Mouse (Mus musculus) heart, postnatal 0 days (tissue): ENCODE data around the gene Glyctk. TPM values are rescaled to one million over a fixed set of nuclear protein-coding genes. Genes with fewer than 3 reads are reported as not detected.

Experiments used
- ATAC-seq: fragments of 200-750 bp; cut with Nextera tagmentation; 2 replicates; pipeline ENCODE4 v1.8.0; 2017; ENCODE audit warnings: low read depth, moderate number of reproducible peaks, moderate library complexity; ENCODE audit not compliant: insufficient read depth
- DNase-seq: peaks from one replicate; pipeline ENCODE4 v3.0.0-alpha.2; 2016; ENCODE audit warnings: low spot score
- H3K27ac ChIP-seq: fragments of 300-500 bp; sonication (generic); 2 replicates; pipeline ENCODE4 v1.5.1; 2014; ENCODE audit warnings: low read depth, mild to moderate bottlenecking
- H3K27me3 ChIP-seq: fragments of 300-500 bp; sonication (generic); 2 replicates; pipeline ENCODE4 v1.6.1; 2014; ENCODE audit warnings: low read length, mixed read lengths; ENCODE audit not compliant: control insufficient read depth, insufficient read depth
- H3K36me3 ChIP-seq: fragments of 300-500 bp; sonication (generic); replicated peaks from 2 replicates; pipeline ENCODE4 v1.6.1; 2014; ENCODE audit warnings: low read length, mixed read lengths; ENCODE audit not compliant: control insufficient read depth, insufficient read depth
- H3K4me1 ChIP-seq: fragments of 300-500 bp; sonication (generic); 2 replicates; pipeline ENCODE4 v1.6.1; 2014; ENCODE audit warnings: antibody characterized with exemption; ENCODE audit not compliant: control insufficient read depth, insufficient read depth
- H3K4me2 ChIP-seq: fragments of 300-500 bp; sonication (generic); 2 replicates; pipeline ENCODE4 v1.6.1; 2014; ENCODE audit warnings: low read depth, mild to moderate bottlenecking, low read length, moderate library complexity
- H3K4me3 ChIP-seq: fragments of 300-500 bp; sonication (generic); 2 replicates; pipeline ENCODE4 v1.5.1; 2014; ENCODE audit warnings: low read depth, low read length
- H3K9ac ChIP-seq: fragments of 300-500 bp; sonication (generic); replicated peaks from 2 replicates; pipeline ENCODE4 v1.6.1; 2014; ENCODE audit warnings: low read depth, low read length, mixed read lengths
- H3K9me3 ChIP-seq: fragments of 300-500 bp; sonication (generic); replicated peaks from 2 replicates; pipeline ENCODE4 v1.6.1; 2016; ENCODE audit warnings: low read length; ENCODE audit not compliant: control insufficient read depth
- CTCF ChIP-seq: IDR thresholded peaks from 2 replicates; pipeline ENCODE4 v1.5.1; 2016; ENCODE audit warnings: antibody characterized with exemption, control low read depth, low read depth
- EP300 ChIP-seq: IDR thresholded peaks from 2 replicates; pipeline ENCODE4 v1.6.1; 2016; ENCODE audit warnings: antibody characterized with exemption, low read depth
- WGBS: fragments of 180-500 bp; shearing (Covaris S2); extraction: QIAGEN DNeasy Blood & Tissue Kit; methylation state at CpG from one replicate; pipeline ENCODE4 v1.1.7; 2014; 5-methylcytosine and 5-hydroxymethylcytosine counted together
- polyA plus RNA-seq: library from polyadenylated mRNA; unstranded; fragments of >200 nt; fragmentation: Nextera tagmentation; extraction: Ambion mirVana; gene quantifications from 2 replicates; pipeline ENCODE4 v1.2.1, GENCODE M21; 2015
- total RNA-seq: library from RNA; depleted of rRNA; stranded (reverse); fragments of >200 nt; gene quantifications from 2 replicates; pipeline ENCODE4 v1.2.3, GENCODE M21; 2014; ENCODE audit warnings: low replicate concordance

Glyctk gene
- total and polyA plus RNA-seq, 2 experiments from 2014 or later, result 0.90 to 2.5 TPM

- Histone ChIP-seq H3K27ac (no peak overlapping the region), H3K4me2 (no peak overlapping the region), H3K4me1 (no peaks in the 10 kb centered on the region; the same call in 1 of the 2 replicates), H3K9ac (no peak overlapping the region), H3K27me3 (peaks cover 39% of the 10 kb centered on the region), H3K36me3 (no peaks in the 10 kb centered on the region), H3K9me3 (no peaks in the 10 kb centered on the region), H3K4me3 (no peak overlapping the region)
- DNase-seq, result no peak
- WGBS, result 49% methylated on average over 2 of the region's 2 CpGs
- TF ChIP-seq EP300 (no peak), CTCF (no peak)
- ATAC-seq, result no peak
These were observed 12.4 kb downstream of the Glyctk start for GRCm38 (mm10) chr9:106145582-106145981.

- Histone ChIP-seq H3K27ac (no peak overlapping the region), H3K36me3 (no peaks in the 10 kb centered on the region), H3K9me3 (no peaks in the 10 kb centered on the region), H3K4me3 (no peak overlapping the region), H3K4me1 (no peaks in the 10 kb centered on the region; the same call in 1 of the 2 replicates), H3K4me2 (no peak overlapping the region), H3K27me3 (peaks cover 25% of the 10 kb centered on the region), H3K9ac (no peak overlapping the region)
- ATAC-seq (no peak), DNase-seq (no peak)
- 70% methylated on average over 7 of the region's 7 CpGs for WGBS
- no peak for TF ChIP-seq EP300
- TF ChIP-seq CTCF, result no peak
These were observed 13.8 kb downstream of the Glyctk start for GRCm38 (mm10) chr9:106144176-106144575.

GRCm38 (mm10) chr9:106141955-106142354, 16.0 kb downstream of the Glyctk start:
- Histone ChIP-seq H3K4me2 (no peak overlapping the region), H3K27ac (no peak overlapping the region), H3K9me3 (no peaks in the 10 kb centered on the region), H3K36me3 (no peaks in the 10 kb centered on the region), H3K27me3 (peaks cover 3% of the 10 kb centered on the region; the same call in 1 of the 2 replicates), H3K4me3 (no peak overlapping the region), H3K4me1 (no peaks in the 10 kb centered on the region), H3K9ac (no peak overlapping the region)
- no peak for TF ChIP-seq EP300
- TF ChIP-seq CTCF, result no peak
- DNase-seq, result no peak
- 75% methylated on average over 12 of the region's 12 CpGs for WGBS
- no peak for ATAC-seq

- H3K27ac ChIP-seq, result no peak overlapping the region
- no peak overlapping the region for H3K4me2 ChIP-seq
- H3K9ac ChIP-seq, result no peak overlapping the region
- H3K36me3 ChIP-seq, result no peaks in the 10 kb centered on the region
- DNase-seq, result no peak
- TF ChIP-seq EP300 (no peak), CTCF (no peak)
- 48% methylated on average over 10 of the region's 10 CpGs for WGBS
- H3K27me3 ChIP-seq, result no peaks in the 10 kb centered on the region
- H3K9me3 ChIP-seq, result no peaks in the 10 kb centered on the region
- no peaks in the 10 kb centered on the region for H3K4me1 ChIP-seq
- ATAC-seq, result no peak
- H3K4me3 ChIP-seq, result no peak overlapping the region
These were observed 18.2 kb downstream of the Glyctk start for GRCm38 (mm10) chr9:106139763-106140162.

- Histone ChIP-seq H3K27ac (no peak overlapping the region), H3K9ac (no peak overlapping the region), H3K4me3 (no peak overlapping the region), H3K4me1 (no peaks in the 10 kb centered on the region), H3K27me3 (no peaks in the 10 kb centered on the region), H3K36me3 (no peaks in the 10 kb centered on the region), H3K9me3 (no peaks in the 10 kb centered on the region), H3K4me2 (no peak overlapping the region)
- 70% methylated on average over 10 of the region's 10 CpGs for WGBS
- TF ChIP-seq EP300 (no peak), CTCF (no peak)
- DNase-seq (no peak), ATAC-seq (no peak)
These were observed 20.2 kb downstream of the Glyctk start for GRCm38 (mm10) chr9:106137671-106138216.

GRCm38 (mm10) chr9:106130250-106130649, 27.7 kb downstream of the Glyctk start:
- no peak overlapping the region for H3K4me2 ChIP-seq
- no peaks in the 10 kb centered on the region for H3K4me1 ChIP-seq
- H3K27ac ChIP-seq, result no peak overlapping the region
- WGBS, result 72% methylated on average over 7 of the region's 7 CpGs
- no peaks in the 10 kb centered on the region for H3K36me3 ChIP-seq
- no peaks in the 10 kb centered on the region for H3K9me3 ChIP-seq
- TF ChIP-seq CTCF (no peak), EP300 (no peak)
- no peaks in the 10 kb centered on the region for H3K27me3 ChIP-seq
- ATAC-seq (no peak), DNase-seq (no peak)
- no peak overlapping the region for H3K9ac ChIP-seq
- H3K4me3 ChIP-seq, result no peak overlapping the region
